Mouse (Mus musculus): ENCODE measurements at regions not wholly inside any gene's neighbourhood (a gene's known extent, or its start where the extent isn't known, plus 50 kb on each side); places are given as distances from the start of the nearest gene placed in this dataset.
A peak's percentile ranks its signal among the peaks of the same experiment; 100 is the strongest.

DNA sequence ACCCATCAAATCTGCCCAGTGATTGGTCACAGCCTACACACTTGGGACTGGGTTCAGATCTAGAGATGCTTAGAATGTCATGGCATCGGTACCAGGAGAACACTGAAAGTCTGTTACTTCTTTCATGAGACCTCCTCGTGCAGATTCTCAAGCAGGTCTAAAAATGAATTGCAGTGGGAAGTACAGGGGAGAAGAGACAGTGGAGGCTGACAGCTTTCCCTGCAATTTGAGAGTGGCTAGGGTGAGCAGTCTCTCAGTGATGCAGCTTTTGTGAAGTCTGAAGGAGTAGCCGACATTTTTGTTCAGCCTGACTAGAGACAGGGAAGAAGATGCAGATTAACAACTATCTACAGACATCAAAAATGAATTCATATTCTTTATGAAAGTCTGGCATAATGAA is 112.5 kb downstream of the Fam198b start:
- no peaks in the 10 kb centered on the region for H3K27me3 ChIP-seq (replicated peaks; ENCODE audit: control insufficient read depth, insufficient read depth, low read length)
- 75% methylated on average over 3 of the region's 3 CpGs for WGBS
- no peak overlapping the region for H3K4me3 ChIP-seq (ENCODE audit: low read length)
- H3K4me2 ChIP-seq (ENCODE audit: low read length) = no peak overlapping the region
- no peak overlapping the region for H3K27ac ChIP-seq (ENCODE audit: low read depth, low read length)
- H3K9ac ChIP-seq (ENCODE audit: low read depth, low read length) = no peak overlapping the region
- ATAC-seq = no peak
- H3K4me1 ChIP-seq (ENCODE audit: control insufficient read depth, insufficient read depth, low read depth, low read length) = no peaks in the 10 kb centered on the region
- no peaks in the 10 kb centered on the region for H3K36me3 ChIP-seq (ENCODE audit: control insufficient read depth, insufficient read depth, low read length)
- H3K9me3 ChIP-seq (ENCODE audit: control insufficient read depth, low read length) = no peaks in the 10 kb centered on the region

DNA sequence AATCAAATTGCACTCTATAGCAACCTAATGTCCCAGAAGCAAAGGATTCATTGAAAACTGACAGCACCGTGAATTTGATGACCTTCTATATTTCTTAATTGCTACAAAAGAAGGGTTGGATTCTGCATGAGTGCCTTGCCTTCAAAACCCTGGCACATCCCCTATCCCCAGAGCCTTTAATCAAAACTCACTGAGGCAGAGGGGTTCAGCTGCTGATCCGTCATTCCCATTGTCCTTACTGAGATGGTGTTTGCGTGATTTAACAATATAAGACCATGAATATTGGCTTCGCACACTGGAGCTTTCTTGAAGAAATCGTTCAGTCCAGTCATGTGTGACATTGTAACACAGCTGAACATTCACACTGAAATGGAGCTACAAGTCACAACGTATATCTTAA is 118.0 kb downstream of the Fam198b start:
- H3K36me3 ChIP-seq (ENCODE audit: control insufficient read depth, insufficient read depth, low read length) = no peaks in the 10 kb centered on the region
- H3K4me1 ChIP-seq (ENCODE audit: control insufficient read depth, insufficient read depth, low read depth, low read length) = no peaks in the 10 kb centered on the region; the same call in 1 of the 2 replicates
- no peak overlapping the region for H3K27ac ChIP-seq (ENCODE audit: low read depth, low read length)
- WGBS = 37% methylated on average over 6 of the region's 6 CpGs
- no peak overlapping the region for H3K4me2 ChIP-seq (ENCODE audit: low read length)
- 0 out of 2 replicates have a peak, but pooled peaks have one; percentile 30 for ATAC-seq
- H3K9ac ChIP-seq (ENCODE audit: low read depth, low read length) = no peak overlapping the region
- no peaks in the 10 kb centered on the region for H3K9me3 ChIP-seq (ENCODE audit: control insufficient read depth, low read length)
- H3K27me3 ChIP-seq (replicated peaks; ENCODE audit: control insufficient read depth, insufficient read depth, low read length) = no peaks in the 10 kb centered on the region
- no peak overlapping the region for H3K4me3 ChIP-seq (ENCODE audit: low read length)

DNA sequence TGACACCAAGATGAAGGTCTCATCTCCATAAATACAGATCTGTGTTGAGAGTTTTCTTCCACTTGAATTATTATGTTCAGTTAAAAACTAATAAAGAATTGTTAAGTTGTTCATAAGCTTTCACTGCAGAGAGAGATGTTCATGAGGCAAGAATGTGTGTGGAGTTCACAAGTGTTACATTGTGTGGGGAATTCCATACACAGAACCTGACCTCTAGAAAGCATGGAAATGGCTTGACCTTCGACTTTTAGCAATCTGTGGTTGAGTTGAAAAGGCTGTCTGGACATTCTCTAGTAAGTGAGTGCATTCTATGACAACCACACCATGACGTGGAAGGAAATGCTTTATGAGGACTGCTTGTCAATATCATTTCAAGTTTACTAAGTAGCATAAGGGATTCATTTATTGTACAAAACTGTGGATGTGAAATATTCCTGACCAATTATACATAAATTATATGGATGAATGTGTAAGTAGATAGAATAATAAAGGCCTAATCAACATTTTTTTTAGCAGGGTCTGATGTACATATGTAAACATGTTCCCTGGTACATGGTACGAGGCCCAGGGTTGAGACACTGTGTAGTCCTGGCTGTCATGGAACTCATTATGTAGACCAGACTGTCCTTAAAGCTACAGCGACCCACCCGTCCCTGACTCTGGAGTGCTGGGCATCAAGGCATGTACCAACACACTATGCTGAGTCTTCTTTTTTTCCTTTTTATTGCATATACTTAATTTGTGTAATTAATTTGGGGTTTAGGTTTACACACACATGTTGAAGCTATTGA is 119.2 kb downstream of the Fam198b start:
- Histone ChIP-seq H3K4me3 (ENCODE audit: low read length) (no peak overlapping the region), H3K4me2 (ENCODE audit: low read length) (no peak overlapping the region), H3K27ac (ENCODE audit: low read depth, low read length) (no peak overlapping the region), H3K9me3 (ENCODE audit: control insufficient read depth, low read length) (no peaks in the 10 kb centered on the region), H3K27me3 (replicated peaks; ENCODE audit: control insufficient read depth, insufficient read depth, low read length) (no peaks in the 10 kb centered on the region), H3K4me1 (ENCODE audit: control insufficient read depth, insufficient read depth, low read depth, low read length) (no peaks in the 10 kb centered on the region; the same call in 1 of the 2 replicates), H3K9ac (ENCODE audit: low read depth, low read length) (no peak overlapping the region), H3K36me3 (ENCODE audit: control insufficient read depth, insufficient read depth, low read length) (no peaks in the 10 kb centered on the region)
- WGBS = 67% methylated on average over 5 of the region's 5 CpGs
- no peak for ATAC-seq

DNA sequence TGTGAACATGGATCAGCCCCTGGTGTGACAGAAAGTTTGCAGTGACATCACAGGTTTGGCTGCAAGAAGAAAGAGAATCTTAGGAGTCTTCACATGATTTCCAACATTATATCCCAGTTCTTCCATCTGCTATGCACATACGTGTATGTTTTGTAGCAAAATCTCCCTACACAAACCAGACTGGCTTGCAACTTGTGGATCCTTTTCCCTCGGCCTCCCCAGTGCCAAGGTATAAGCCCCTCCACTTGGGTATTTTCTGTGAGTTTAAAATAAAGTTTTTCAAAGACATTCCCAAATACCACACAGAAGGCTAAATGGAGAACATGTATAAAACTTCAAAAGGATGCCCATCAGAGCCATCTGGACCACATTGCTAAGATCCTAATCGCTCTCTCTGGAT is 120.2 kb downstream of the Fam198b start:
- Histone ChIP-seq H3K27ac (ENCODE audit: low read depth, low read length) (no peak overlapping the region), H3K4me2 (ENCODE audit: low read length) (no peak overlapping the region), H3K9me3 (ENCODE audit: control insufficient read depth, low read length) (no peaks in the 10 kb centered on the region), H3K4me1 (ENCODE audit: control insufficient read depth, insufficient read depth, low read depth, low read length) (no peaks in the 10 kb centered on the region; the same call in 1 of the 2 replicates), H3K4me3 (ENCODE audit: low read length) (no peak overlapping the region), H3K36me3 (ENCODE audit: control insufficient read depth, insufficient read depth, low read length) (no peaks in the 10 kb centered on the region), H3K9ac (ENCODE audit: low read depth, low read length) (no peak overlapping the region), H3K27me3 (replicated peaks; ENCODE audit: control insufficient read depth, insufficient read depth, low read length) (no peaks in the 10 kb centered on the region)
- 87% methylated on average over 3 of the region's 3 CpGs for WGBS
- ATAC-seq = no peak

DNA sequence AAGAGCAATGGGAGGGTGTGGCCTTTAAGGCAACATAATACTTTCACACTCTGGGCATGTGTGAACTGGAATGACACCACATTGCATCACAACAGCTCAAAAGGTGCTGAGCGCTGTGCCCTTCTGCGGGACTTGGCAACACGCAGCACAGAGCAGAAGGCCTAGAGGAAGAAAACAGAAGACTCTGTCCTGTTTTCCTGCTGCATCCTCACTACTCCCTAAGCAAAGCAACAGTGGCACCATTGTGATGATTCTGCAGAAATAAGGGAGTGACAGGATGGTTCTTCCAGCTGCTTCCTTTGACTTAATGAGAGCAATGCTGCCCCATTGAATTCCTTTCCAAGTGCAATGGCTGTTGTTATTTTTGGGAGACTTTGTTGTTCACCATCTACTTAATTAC is 120.6 kb downstream of the Fam198b start:
- ATAC-seq = peak; percentile 54; the same call in 1 of the 2 replicates
- 77% methylated on average over 3 of the region's 3 CpGs for WGBS
- no peaks in the 10 kb centered on the region for H3K27me3 ChIP-seq (replicated peaks; ENCODE audit: control insufficient read depth, insufficient read depth, low read length)

DNA sequence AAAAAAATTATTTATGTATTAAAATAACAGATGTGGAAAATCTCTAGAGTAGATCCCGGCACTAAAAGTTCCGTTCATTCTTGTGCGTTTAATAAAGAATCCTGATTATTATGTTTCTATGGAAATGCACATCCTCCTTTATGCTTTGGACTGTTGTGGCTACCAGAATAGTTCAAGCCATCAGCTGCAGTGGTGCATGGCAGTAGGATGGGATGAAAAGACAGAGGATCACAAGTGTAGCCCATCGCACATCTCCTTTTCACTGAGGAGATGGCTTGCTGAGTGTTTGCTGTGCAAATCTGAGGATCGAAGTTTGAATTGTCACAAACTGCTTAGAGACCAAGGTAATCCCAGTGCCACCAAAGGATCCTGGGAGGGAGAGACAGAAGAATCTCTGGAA is 121.0 kb downstream of the Fam198b start:
- WGBS = 84% methylated on average over 5 of the region's 5 CpGs
- Histone ChIP-seq H3K4me3 (ENCODE audit: low read length) (no peak overlapping the region), H3K27ac (ENCODE audit: low read depth, low read length) (no peak overlapping the region), H3K4me1 (ENCODE audit: control insufficient read depth, insufficient read depth, low read depth, low read length) (no peaks in the 10 kb centered on the region; the same call in 1 of the 2 replicates), H3K9me3 (ENCODE audit: control insufficient read depth, low read length) (no peaks in the 10 kb centered on the region), H3K27me3 (replicated peaks; ENCODE audit: control insufficient read depth, insufficient read depth, low read length) (no peaks in the 10 kb centered on the region), H3K4me2 (ENCODE audit: low read length) (no peak overlapping the region), H3K36me3 (ENCODE audit: control insufficient read depth, insufficient read depth, low read length) (no peaks in the 10 kb centered on the region), H3K9ac (ENCODE audit: low read depth, low read length) (no peak overlapping the region)
- no peak for ATAC-seq

More for the DNA sequence above, 120.6 kb downstream of the Fam198b start:
- H3K4me1 ChIP-seq (ENCODE audit: control insufficient read depth, insufficient read depth, low read depth, low read length) = no peaks in the 10 kb centered on the region; the same call in 1 of the 2 replicates
- H3K9ac ChIP-seq (ENCODE audit: low read depth, low read length) = no peak overlapping the region
- H3K4me3 ChIP-seq (ENCODE audit: low read length) = no peak overlapping the region
- no peaks in the 10 kb centered on the region for H3K36me3 ChIP-seq (ENCODE audit: control insufficient read depth, insufficient read depth, low read length)
- H3K4me2 ChIP-seq (ENCODE audit: low read length) = no peak overlapping the region
- H3K27ac ChIP-seq (ENCODE audit: low read depth, low read length) = no peak overlapping the region
- H3K9me3 ChIP-seq (ENCODE audit: control insufficient read depth, low read length) = no peaks in the 10 kb centered on the region

DNA sequence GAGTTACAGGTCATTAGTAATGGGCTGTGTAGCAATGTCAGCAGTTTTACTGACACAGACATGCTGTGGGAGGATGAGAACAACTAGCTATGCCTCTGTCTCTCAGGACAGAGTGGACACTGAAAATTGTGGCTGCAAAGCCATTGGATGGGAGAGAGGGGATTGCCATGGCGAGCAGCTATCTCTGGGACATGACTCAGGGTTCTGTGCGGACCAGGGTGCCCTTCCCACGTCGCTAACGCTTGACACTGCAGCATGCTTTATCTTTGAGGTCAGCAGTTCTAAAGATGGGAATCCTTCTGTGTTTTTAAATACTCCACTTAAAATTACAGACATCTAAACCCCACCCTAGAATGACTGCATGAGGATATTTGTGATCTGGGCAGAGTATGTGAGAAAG is 121.9 kb downstream of the Fam198b start:
- Histone ChIP-seq H3K4me1 (ENCODE audit: control insufficient read depth, insufficient read depth, low read depth, low read length) (no peaks in the 10 kb centered on the region; the same call in 1 of the 2 replicates), H3K27ac (ENCODE audit: low read depth, low read length) (no peak overlapping the region), H3K9me3 (ENCODE audit: control insufficient read depth, low read length) (no peaks in the 10 kb centered on the region), H3K9ac (ENCODE audit: low read depth, low read length) (no peak overlapping the region), H3K4me3 (ENCODE audit: low read length) (no peak overlapping the region), H3K36me3 (ENCODE audit: control insufficient read depth, insufficient read depth, low read length) (no peaks in the 10 kb centered on the region), H3K27me3 (replicated peaks; ENCODE audit: control insufficient read depth, insufficient read depth, low read length) (no peaks in the 10 kb centered on the region), H3K4me2 (ENCODE audit: low read length) (no peak overlapping the region)
- ATAC-seq = no peak
- 75% methylated on average over 5 of the region's 5 CpGs for WGBS

DNA sequence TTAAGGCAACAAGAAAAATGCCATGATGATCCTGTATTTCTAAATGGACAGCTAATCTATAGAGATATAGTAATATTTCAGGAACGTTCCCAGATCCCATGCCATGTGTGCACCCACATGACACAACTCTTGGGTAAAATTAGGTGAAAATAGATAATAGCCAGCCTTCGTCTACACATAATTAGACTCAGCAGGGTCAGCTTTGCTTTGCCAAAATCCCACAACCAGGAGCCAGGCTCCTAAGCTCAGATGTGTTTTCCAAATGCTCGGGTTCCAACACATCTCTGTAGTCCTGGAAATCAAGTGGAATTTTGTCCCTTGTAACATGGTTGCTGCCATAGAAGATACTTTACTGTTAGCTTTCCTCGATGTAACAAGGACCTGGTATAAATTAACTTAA is 122.7 kb downstream of the Fam198b start:
- Histone ChIP-seq H3K4me2 (ENCODE audit: low read length) (no peak overlapping the region), H3K9ac (ENCODE audit: low read depth, low read length) (no peak overlapping the region), H3K4me1 (ENCODE audit: control insufficient read depth, insufficient read depth, low read depth, low read length) (no peaks in the 10 kb centered on the region; the same call in 1 of the 2 replicates), H3K27ac (ENCODE audit: low read depth, low read length) (no peak overlapping the region), H3K9me3 (ENCODE audit: control insufficient read depth, low read length) (no peaks in the 10 kb centered on the region), H3K4me3 (ENCODE audit: low read length) (no peak overlapping the region), H3K36me3 (ENCODE audit: control insufficient read depth, insufficient read depth, low read length) (no peaks in the 10 kb centered on the region), H3K27me3 (replicated peaks; ENCODE audit: control insufficient read depth, insufficient read depth, low read length) (no peaks in the 10 kb centered on the region)
- no peak for ATAC-seq
- WGBS = 66% methylated on average over 4 of the region's 4 CpGs

DNA sequence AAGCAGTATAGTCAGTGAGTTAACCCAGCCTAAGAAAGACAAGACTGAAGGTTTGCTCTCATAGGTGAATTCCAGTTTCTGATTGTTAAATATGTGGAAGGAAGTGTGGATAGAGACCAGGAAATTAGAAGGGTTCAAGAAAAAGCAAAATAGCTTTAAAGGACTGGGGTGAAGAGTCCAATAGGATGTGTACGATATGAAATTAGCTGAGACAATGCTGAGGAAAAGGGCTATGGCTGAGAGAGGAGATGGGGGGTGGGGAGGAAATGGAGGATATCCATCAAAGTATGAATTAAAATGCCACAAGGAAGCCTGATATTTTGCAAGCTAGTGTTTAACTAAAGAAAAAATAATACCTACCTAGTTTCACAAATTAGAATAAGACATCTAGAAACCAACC is 124.9 kb downstream of the Fam198b start:
- H3K27me3 ChIP-seq (replicated peaks; ENCODE audit: control insufficient read depth, insufficient read depth, low read length) = no peaks in the 10 kb centered on the region
- no peak overlapping the region for H3K4me2 ChIP-seq (ENCODE audit: low read length)
- no peak overlapping the region for H3K9ac ChIP-seq (ENCODE audit: low read depth, low read length)
- H3K36me3 ChIP-seq (ENCODE audit: control insufficient read depth, insufficient read depth, low read length) = no peaks in the 10 kb centered on the region
- no peak overlapping the region for H3K27ac ChIP-seq (ENCODE audit: low read depth, low read length)
- ATAC-seq = no peak
- H3K4me1 ChIP-seq (ENCODE audit: control insufficient read depth, insufficient read depth, low read depth, low read length) = no peaks in the 10 kb centered on the region; the same call in 1 of the 2 replicates
- 89% methylated on average over 1 of the region's 1 CpGs for WGBS
- no peak overlapping the region for H3K4me3 ChIP-seq (ENCODE audit: low read length)
- no peaks in the 10 kb centered on the region for H3K9me3 ChIP-seq (ENCODE audit: control insufficient read depth, low read length)

Data from hindbrain, embryonic 16.5 days (tissue).